Mouse (Mus musculus): ENCODE measurements around the gene Ggcx.

Ggcx gene

GRCm38 (mm10) chr6:72414076-72414756 is at the start of gene Ggcx:
Gene Ggcx, plus strand, starts transcription at chr6:72414308.
- DNase-seq (ENCODE audit: low spot score in 2 of 2), result peak; percentile 94 to 97

- DNase-seq (ENCODE audit: low spot score in 2 of 2), result no peak
Observed at GRCm38 (mm10) chr6:72364985-72365384, 49.1 kb upstream of the Ggcx start.

- DNase-seq (ENCODE audit: low spot score in 2 of 2), result no peak
Observed at GRCm38 (mm10) chr6:72366304-72366703, 47.8 kb upstream of the Ggcx start.

GRCm38 (mm10) chr6:72366844-72367443 is 47.2 kb upstream of the Ggcx start, which contains the start of gene Rnf181:
Gene Rnf181, minus strand, starts transcription at chr6:72366956.
- no peak for DNase-seq (ENCODE audit: low spot score in 2 of 2)

- no peak for DNase-seq (ENCODE audit: low spot score in 2 of 2)
Observed at GRCm38 (mm10) chr6:72367460-72367974, 46.6 kb upstream of the Ggcx start.

- DNase-seq (ENCODE audit: low spot score in 2 of 2), result no peak
Observed at GRCm38 (mm10) chr6:72369557-72369956, 44.6 kb upstream of the Ggcx start.

- DNase-seq (ENCODE audit: low spot score in 2 of 2), result no peak
Observed at GRCm38 (mm10) chr6:72370091-72370490, 44.0 kb upstream of the Ggcx start.

- no peak for DNase-seq (ENCODE audit: low spot score in 2 of 2)
Observed at GRCm38 (mm10) chr6:72371147-72371546, 43.0 kb upstream of the Ggcx start.

- no peak for DNase-seq (ENCODE audit: low spot score in 2 of 2)
Observed at GRCm38 (mm10) chr6:72371571-72371970, 42.5 kb upstream of the Ggcx start.

GRCm38 (mm10) chr6:72373184-72373583 is 40.9 kb upstream of the Ggcx start:
- no peak for DNase-seq (ENCODE audit: low spot score in 2 of 2)

GRCm38 (mm10) chr6:72374206-72374605 is 39.9 kb upstream of the Ggcx start:
- DNase-seq (ENCODE audit: low spot score in 2 of 2), result no peak

GRCm38 (mm10) chr6:72374820-72375563 is 39.1 kb upstream of the Ggcx start:
- DNase-seq (ENCODE audit: low spot score in 2 of 2), result no peak

- no peak for DNase-seq (ENCODE audit: low spot score in 2 of 2)
Observed at GRCm38 (mm10) chr6:72378510-72379234, 35.4 kb upstream of the Ggcx start.

GRCm38 (mm10) chr6:72379377-72380130 is 34.6 kb upstream of the Ggcx start:
- peak in 1 of 2 experiments; percentile 58 for DNase-seq (ENCODE audit: low spot score in 2 of 2)

GRCm38 (mm10) chr6:72380131-72380770 is 33.9 kb upstream of the Ggcx start, which contains the start of gene Vamp5:
Gene Vamp5, minus strand, starts transcription at chr6:72380468.
- peak; percentile 93 to 95 for DNase-seq (ENCODE audit: low spot score in 2 of 2)

- DNase-seq (ENCODE audit: low spot score in 2 of 2), result no peak
Observed at GRCm38 (mm10) chr6:72382494-72382893, 31.6 kb upstream of the Ggcx start.

- DNase-seq (ENCODE audit: low spot score in 2 of 2), result peak in 1 of 2 experiments; percentile 41
Observed at GRCm38 (mm10) chr6:72383142-72383820, 30.8 kb upstream of the Ggcx start.

- peak in 1 of 2 experiments; percentile 33 for DNase-seq (ENCODE audit: low spot score in 2 of 2)
Observed at GRCm38 (mm10) chr6:72383952-72384351, 30.2 kb upstream of the Ggcx start.

- no peak for DNase-seq (ENCODE audit: low spot score in 2 of 2)
Observed at GRCm38 (mm10) chr6:72385258-72385657, 28.9 kb upstream of the Ggcx start.

- DNase-seq (ENCODE audit: low spot score in 2 of 2), result no peak
Observed at GRCm38 (mm10) chr6:72386561-72386960, 27.5 kb upstream of the Ggcx start.

Data from spleen, postnatal 10 days (tissue).